Mouse (Mus musculus): ENCODE measurements around the gene Olfr1034. TPM values are rescaled to one million over a fixed set of nuclear protein-coding genes. Genes with fewer than 3 reads are reported as not detected.

The Olfr1034 gene
- polyA plus RNA-seq (2017; shearing (Covaris generic)), result not detected

GRCm38 (mm10) chr2:86045561-86045960, at the start of gene Olfr1034:
TSS of gene Olfr1034 (plus strand) at chr2:86045861.

GRCm38 (mm10) chr2:86005240-86005639, 40.4 kb upstream of the Olfr1034 start, which contains the start of gene Olfr1032:
TSS of gene Olfr1032 (plus strand) at chr2:86005540.

GRCm38 (mm10) chr2:86020406-86020805, 25.3 kb upstream of the Olfr1034 start, which contains the start of gene Olfr1033:
TSS of gene Olfr1033 (plus strand) at chr2:86020633.

GRCm38 (mm10) chr2:86073692-86074091, 28.0 kb downstream of the Olfr1034 start, which contains the start of gene Olfr1036:
TSS of gene Olfr1036 (plus strand) at chr2:86073992.

GRCm38 (mm10) chr2:86087285-86087684, 41.6 kb downstream of the Olfr1034 start, which contains the start of gene Olfr1037:
TSS of gene Olfr1037 (minus strand) at chr2:86087385.

Other genes with a start within 250 kb of the Olfr1034 start
- not detected for gene Olfr1016, start 243.3 kb upstream of the Olfr1034 start, polyA plus RNA-seq (2017; shearing (Covaris generic))
- not detected for gene Olfr1018, start 227.4 kb upstream of the Olfr1034 start, polyA plus RNA-seq (2017; shearing (Covaris generic))
- gene Olfr1019, start 200.4 kb upstream of the Olfr1034 start, polyA plus RNA-seq (2017; shearing (Covaris generic)), result not detected
- not detected for gene Olfr1020, start 198.8 kb upstream of the Olfr1034 start, polyA plus RNA-seq (2017; shearing (Covaris generic))
- gene Olfr1022, start 177.3 kb upstream of the Olfr1034 start, polyA plus RNA-seq (2017; shearing (Covaris generic)), result not detected
- not detected for gene Olfr1023, start 160.2 kb upstream of the Olfr1034 start, polyA plus RNA-seq (2017; shearing (Covaris generic))
- not detected for gene Olfr1024, start 140.8 kb upstream of the Olfr1034 start, polyA plus RNA-seq (2017; shearing (Covaris generic))
- not detected for gene Olfr1025-ps1, start 130.7 kb upstream of the Olfr1034 start, polyA plus RNA-seq (2017; shearing (Covaris generic))
- not detected for gene Olfr1026, start 124.3 kb upstream of the Olfr1034 start, polyA plus RNA-seq (2017; shearing (Covaris generic))
- gene Olfr1028, start 95.4 kb upstream of the Olfr1034 start, polyA plus RNA-seq (2017; shearing (Covaris generic)), result not detected
- gene Olfr1029, start 72.0 kb upstream of the Olfr1034 start, polyA plus RNA-seq (2017; shearing (Covaris generic)), result not detected
- gene Olfr1030, start 66.6 kb upstream of the Olfr1034 start, polyA plus RNA-seq (2017; shearing (Covaris generic)), result not detected
- not detected for gene Olfr1031, start 55.6 kb upstream of the Olfr1034 start, polyA plus RNA-seq (2017; shearing (Covaris generic))
- gene Olfr1032, start 40.3 kb upstream of the Olfr1034 start, polyA plus RNA-seq (2017; shearing (Covaris generic)), result not detected
- gene Olfr1033, start 25.2 kb upstream of the Olfr1034 start, polyA plus RNA-seq (2017; shearing (Covaris generic)), result not detected
- gene Olfr1036, start 28.1 kb downstream of the Olfr1034 start, polyA plus RNA-seq (2017; shearing (Covaris generic)), result not detected
- gene Olfr1037, start 41.5 kb downstream of the Olfr1034 start, polyA plus RNA-seq (2017; shearing (Covaris generic)), result not detected
- not detected for gene Olfr1039, start 90.1 kb downstream of the Olfr1034 start, polyA plus RNA-seq (2017; shearing (Covaris generic))
- gene Olfr1040, start 100.9 kb downstream of the Olfr1034 start, polyA plus RNA-seq (2017; shearing (Covaris generic)), result not detected
- gene Olfr1042, start 116.0 kb downstream of the Olfr1034 start, polyA plus RNA-seq (2017; shearing (Covaris generic)), result not detected
- not detected for gene Olfr1043, start 121.7 kb downstream of the Olfr1034 start, polyA plus RNA-seq (2017; shearing (Covaris generic))
- not detected for gene Olfr1044, start 132.0 kb downstream of the Olfr1034 start, polyA plus RNA-seq (2017; shearing (Covaris generic))
- gene Olfr52, start 139.8 kb downstream of the Olfr1034 start, polyA plus RNA-seq (2017; shearing (Covaris generic)), result not detected
- gene Olfr1045, start 157.1 kb downstream of the Olfr1034 start, polyA plus RNA-seq (2017; shearing (Covaris generic)), result not detected
- not detected for gene Olfr1046, start 173.5 kb downstream of the Olfr1034 start, polyA plus RNA-seq (2017; shearing (Covaris generic))
- not detected for gene Olfr1047, start 185.5 kb downstream of the Olfr1034 start, polyA plus RNA-seq (2017; shearing (Covaris generic))
- not detected for gene Olfr1048, start 194.4 kb downstream of the Olfr1034 start, polyA plus RNA-seq (2017; shearing (Covaris generic))
- not detected for gene Olfr1049, start 212.5 kb downstream of the Olfr1034 start, polyA plus RNA-seq (2017; shearing (Covaris generic))
- not detected for gene Olfr1051, start 233.2 kb downstream of the Olfr1034 start, polyA plus RNA-seq (2017; shearing (Covaris generic))
- not detected for gene Olfr1052, start 246.6 kb downstream of the Olfr1034 start, polyA plus RNA-seq (2017; shearing (Covaris generic))